In genomic region chr4:48754466-48755171, GRCm38 (mm10) we compare ENCODE assay signal across 9 mouse cellular contexts.
DNase-seq lines count a peak whose midpoint lies in the region; ATAC-seq and TF ChIP-seq lines count a peak whose summit lies in the region.
"Had no signal": no experiment of that assay in that cellular context is flagged by ENCODE, and none has a peak within 500 bp of the region (broad histone marks: within the 10 kb centered on the region; RNA-seq: fewer than 3 reads in every experiment).

No protein-coding gene starts in this region.

- no peaks in the 10 kb centered on the region for H3K27me3 ChIP-seq in C2C12 (ENCODE audit: control insufficient read depth, insufficient read depth, insufficient read length)
- no peaks in the 10 kb centered on the region for H3K27me3 ChIP-seq in limb, embryonic 14.5 days (ENCODE audit: control insufficient read depth, insufficient read depth, low read length)
- H3K27me3 ChIP-seq: embryonic facial prominence, embryonic 13.5 days had no signal

- peak; percentile 20 for DNase-seq in embryo, embryonic 10 days (ENCODE audit: low spot score)
- no peak for DNase-seq in embryo, embryonic 9.5 days (ENCODE audit: extremely low spot score)
- peak; percentile 84 to 90 for DNase-seq in heart, postnatal 10 days
- peak; percentile 75 for DNase-seq in limb, embryonic 14.5 days (ENCODE audit: low spot score)
- DNase-seq in telencephalon, adult 2 months (ENCODE audit: low read depth, low spot score) = peak; percentile 90
- no peak for DNase-seq in retina, embryonic 14.5 days (ENCODE audit: low spot score)

- no peak overlapping the region for H3ac ChIP-seq in C2C12 (ENCODE audit: control insufficient read depth, insufficient read length, low read depth)

- H3K4me3 ChIP-seq in C2C12 (ENCODE audit: insufficient read depth, poor library complexity, severe bottlenecking) = no peak overlapping the region
- no peak overlapping the region for H3K4me3 ChIP-seq in limb, embryonic 14.5 days (replicated peaks; ENCODE audit: low read length)
- H3K4me3 ChIP-seq: embryonic facial prominence, embryonic 13.5 days had no signal

- no peak overlapping the region for H3K27ac ChIP-seq in limb, embryonic 14.5 days (replicated peaks; ENCODE audit: low read depth, low read length)
- H3K27ac ChIP-seq: embryonic facial prominence, embryonic 13.5 days had no signal

- no peaks in the 10 kb centered on the region for H3K36me3 ChIP-seq in C2C12 (ENCODE audit: control insufficient read depth, insufficient read depth)
- no peaks in the 10 kb centered on the region for H3K36me3 ChIP-seq in limb, embryonic 14.5 days (ENCODE audit: control insufficient read depth, insufficient read depth, low read length)
- H3K36me3 ChIP-seq: embryonic facial prominence, embryonic 13.5 days had no signal

- no peaks in the 10 kb centered on the region for H3K79me2 ChIP-seq in C2C12 (ENCODE audit: control insufficient read depth, insufficient read depth)

- 65% methylated on average over 13 of the region's 13 CpGs for WGBS in limb, embryonic 14.5 days

- TF ChIP-seq POLR2A in limb, embryonic 14.5 days (IDR thresholded peaks at IDR 0.05; ENCODE audit: borderline replicate concordance, extremely low read depth, insufficient read depth, insufficient read length) = no peak

- H3K79me3 ChIP-seq in C2C12 (ENCODE audit: low read depth) = no peaks in the 10 kb centered on the region

- no peak overlapping the region for H3K9ac ChIP-seq in limb, embryonic 14.5 days (ENCODE audit: low read depth, low read length, severe bottlenecking)
- H3K9ac ChIP-seq: embryonic facial prominence, embryonic 13.5 days had no signal

- TF ChIP-seq CTCF in C2C12 (IDR thresholded peaks at IDR 0.05; ENCODE audit: control insufficient read depth, insufficient read depth, insufficient read length) = no peak

- intact Hi-C loops in heart, postnatal 10 days (cut with DNase I) = no loop called here

- H3K4me2 ChIP-seq in limb, embryonic 14.5 days (replicated peaks; ENCODE audit: low read depth, low read length, severe bottlenecking) = no peak overlapping the region
- H3K4me2 ChIP-seq: embryonic facial prominence, embryonic 13.5 days had no signal

- H3K9me3 ChIP-seq in limb, embryonic 14.5 days (ENCODE audit: control insufficient read depth, low read length) = no peaks in the 10 kb centered on the region
- H3K9me3 ChIP-seq: embryonic facial prominence, embryonic 13.5 days had no signal

- H3K4me1 ChIP-seq in limb, embryonic 14.5 days (ENCODE audit: control insufficient read depth, insufficient read depth, low read length) = no peaks in the 10 kb centered on the region

- peak; percentile 99 for ATAC-seq in frontal cortex, adult (ENCODE audit: low TSS enrichment)
- peak; percentile 86 for ATAC-seq in limb, embryonic 14.5 days (ENCODE audit: low FRiP score, low read depth)

TF ChIP-seq in C2C12, 6 proteins besides CTCF, POLR2A, EP300 and RAD21:
- TF ChIP-seq USF1 (IDR thresholded peaks at IDR 0.05; ENCODE audit: low read depth) (no peak), FOSL1 (IDR thresholded peaks at IDR 0.05; ENCODE audit: insufficient read depth, low read length, poor library complexity, severe bottlenecking) (peak; percentile 50), CEBPB (IDR thresholded peaks at IDR 0.05; ENCODE audit: low read depth) (no peak), MYOG (IDR thresholded peaks at IDR 0.05; ENCODE audit: control insufficient read depth, extremely low read depth, insufficient read length) (no peak), MAX (IDR thresholded peaks at IDR 0.05) (no peak), MYOD1 (IDR thresholded peaks at IDR 0.05; ENCODE audit: control insufficient read depth, insufficient read length, low read depth) (peak; percentile 95)

Comparison
In these comparisons a context has a peak if more than half of its experiments do, and no peak if none do; other contexts are left out.
1. DNase-seq: peak in embryo, embryonic 10 days (single experiment), heart, postnatal 10 days (2 of 2), limb, embryonic 14.5 days (single experiment) and telencephalon, adult 2 months (single experiment); none in embryo, embryonic 9.5 days (single experiment) and retina, embryonic 14.5 days (single experiment).